Mouse (Mus musculus): Measurements from ENCODE around the gene Il10rb. TPM values are rescaled to one million over a fixed set of nuclear protein-coding genes. Genes with fewer than 3 reads are reported as not detected.

Il10rb gene
- total RNA-seq, 2 experiments from 2014 or later, result 9.0 to 10.1 TPM

GRCm38 (mm10) chr16:91444847-91445246, 38.9 kb downstream of the Il10rb start:
- no peak for DNase-seq
- intact Hi-C loops (cut with DNase I; ENCODE audit: low total_unique reads), result loop anchor here (10.0 kb wide), 1 partner anchor 70 kb away; the partner anchor contains the start of gene Ifnar2

DNA sequence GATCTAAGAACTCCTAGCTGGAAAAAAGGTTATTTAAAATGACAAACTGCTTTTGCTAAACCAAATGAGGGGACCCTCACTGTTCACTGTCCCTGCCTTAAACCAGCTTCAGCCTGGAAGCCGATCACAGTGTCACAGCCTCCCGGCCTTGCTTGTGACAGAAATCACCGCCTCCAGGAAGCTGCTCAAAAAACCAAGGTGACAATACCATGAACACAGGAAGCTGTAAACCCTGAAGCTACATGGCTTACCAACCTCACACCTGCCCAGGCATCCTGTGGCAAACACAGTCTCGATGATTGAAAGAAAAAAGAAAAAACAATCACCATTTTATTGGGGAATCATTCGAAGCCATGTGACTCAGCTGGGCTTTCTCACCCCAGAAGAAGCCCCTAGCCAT, 39.6 kb downstream of the Il10rb start:
- intact Hi-C loops (cut with DNase I; ENCODE audit: low total_unique reads), result loop anchor here (10.0 kb wide), 1 partner anchor 71 kb away; the partner anchor contains the start of gene Ifnar2

DNA sequence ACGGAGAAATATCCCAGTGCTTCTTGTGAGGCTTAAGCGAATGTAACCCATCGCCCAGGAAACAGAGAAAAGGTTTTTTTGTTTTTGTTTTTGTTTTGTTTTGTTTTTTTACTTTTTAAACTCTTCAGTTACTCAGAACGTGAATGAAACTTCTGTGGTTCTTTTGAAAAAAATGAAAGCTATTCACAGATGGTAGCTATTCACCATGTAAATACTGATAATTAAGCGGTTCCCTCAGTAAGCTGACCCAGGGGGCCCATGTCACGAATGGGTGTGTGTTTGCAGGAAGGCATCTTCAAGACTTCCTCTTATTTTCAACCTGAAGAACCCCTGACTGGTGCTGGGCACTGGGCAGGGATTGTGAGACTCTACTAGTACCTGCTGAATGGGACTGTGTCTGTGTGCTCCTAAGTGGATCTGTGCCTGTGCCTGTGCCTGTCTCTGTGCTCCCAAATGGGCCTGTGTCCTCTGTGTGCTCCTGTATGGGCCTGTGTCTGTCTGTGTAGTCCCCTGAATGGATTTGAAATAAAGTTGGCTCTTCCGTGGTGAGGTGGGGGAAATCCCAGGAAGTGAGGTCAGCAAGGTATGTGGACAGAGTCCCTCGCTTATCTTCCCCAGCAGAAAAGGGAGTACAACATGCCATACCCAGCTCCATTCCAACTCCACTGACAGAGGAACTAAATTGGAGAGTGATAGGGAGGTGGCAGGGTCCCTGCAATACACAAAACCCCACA, 41.0 kb downstream of the Il10rb start:
- DNase-seq, result no peak
- intact Hi-C loops (cut with DNase I; ENCODE audit: low total_unique reads), result loop anchor here (10.0 kb wide), 1 partner anchor 72 kb away; the partner anchor contains the start of gene Ifnar2

More for the DNA sequence above, 39.6 kb downstream of the Il10rb start:
- no peak for DNase-seq

- intact Hi-C loops (cut with DNase I; ENCODE audit: low total_unique reads), result loop anchor here (10.0 kb wide), 1 partner anchor 73 kb away; the partner anchor contains the start of gene Ifnar2
- no peak for DNase-seq
These were observed 41.5 kb downstream of the Il10rb start for GRCm38 (mm10) chr16:91447512-91447900.

DNA sequence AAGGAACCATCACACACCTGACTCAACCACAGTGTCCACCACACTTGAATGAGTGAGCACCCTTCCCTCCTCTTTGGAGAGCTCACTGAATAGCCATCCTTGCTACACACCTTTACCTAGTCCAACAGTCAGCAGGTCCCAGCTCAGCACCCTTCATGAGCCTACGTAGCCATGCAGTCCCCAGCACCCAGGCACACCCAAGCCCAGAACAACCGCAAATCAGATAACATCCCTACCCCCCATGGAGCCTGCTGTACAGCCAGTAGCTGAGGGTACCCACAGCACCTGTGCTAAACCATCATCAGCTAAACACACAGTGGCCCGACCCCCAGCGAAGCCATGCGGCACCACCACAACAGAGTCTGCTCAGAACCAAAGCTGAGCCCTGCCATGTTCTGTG, 42.1 kb downstream of the Il10rb start:
- DNase-seq, result no peak
- intact Hi-C loops (cut with DNase I; ENCODE audit: low total_unique reads), result loop anchor here (10.0 kb wide), 1 partner anchor 73 kb away; the partner anchor contains the start of gene Ifnar2

GRCm38 (mm10) chr16:91448895-91449294, 42.9 kb downstream of the Il10rb start:
- no peak for DNase-seq
- intact Hi-C loops (cut with DNase I; ENCODE audit: low total_unique reads), result loop anchor here (10.0 kb wide), 1 partner anchor 74 kb away; the partner anchor contains the start of gene Ifnar2

DNA sequence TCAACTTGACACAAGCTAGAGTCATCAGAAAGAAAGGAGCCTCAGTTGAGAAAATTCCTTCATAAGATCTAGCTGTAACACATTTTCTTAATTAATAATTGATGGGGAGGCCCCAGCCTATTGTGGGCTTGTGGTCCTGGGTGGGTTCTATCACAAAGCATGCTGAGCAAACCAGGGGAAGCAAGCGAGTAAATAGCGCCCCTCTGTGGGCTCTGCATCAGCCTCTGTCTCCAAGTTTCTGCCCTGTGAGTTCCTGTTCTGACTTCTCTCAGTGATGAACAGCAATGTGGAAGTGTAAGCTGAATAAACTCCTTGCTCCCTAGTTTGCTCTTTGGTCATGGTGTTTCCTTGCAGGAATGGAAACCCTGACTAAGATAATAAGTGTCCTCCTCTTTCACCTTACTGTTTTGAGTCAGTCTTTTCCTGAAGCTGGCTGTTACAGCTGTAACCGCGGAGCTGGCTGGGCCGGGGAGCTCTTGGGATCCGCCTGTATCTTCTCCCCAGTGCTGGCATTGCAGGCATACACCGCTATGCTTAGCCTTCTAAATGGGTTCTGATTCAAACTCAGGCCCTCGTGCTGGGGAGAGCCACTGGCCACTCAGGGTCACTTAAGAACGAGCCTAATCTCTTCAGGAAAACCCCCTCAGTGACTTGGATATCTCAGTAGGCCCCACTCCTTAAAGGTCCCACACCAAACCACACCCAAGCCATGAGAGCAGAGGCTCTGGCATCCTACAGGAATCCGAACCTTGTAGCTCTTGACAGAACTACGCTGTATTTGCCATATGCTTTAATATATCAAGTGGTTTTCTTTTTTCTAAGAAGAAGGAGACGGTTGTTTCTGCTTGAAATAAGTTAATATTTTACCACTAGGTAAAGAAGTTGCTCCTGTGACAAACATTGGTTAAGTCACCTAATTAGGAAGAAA, 44.4 kb downstream of the Il10rb start:
- intact Hi-C loops (cut with DNase I; ENCODE audit: low total_unique reads), result no loop called here
- no peak for DNase-seq

- DNase-seq, result no peak
- intact Hi-C loops (cut with DNase I; ENCODE audit: low total_unique reads), result no loop called here
These were observed 46.0 kb downstream of the Il10rb start for GRCm38 (mm10) chr16:91451949-91452348.

- DNase-seq, result no peak
- intact Hi-C loops (cut with DNase I; ENCODE audit: low total_unique reads), result no loop called here
These were observed 46.5 kb downstream of the Il10rb start for GRCm38 (mm10) chr16:91452363-91452896.

DNA sequence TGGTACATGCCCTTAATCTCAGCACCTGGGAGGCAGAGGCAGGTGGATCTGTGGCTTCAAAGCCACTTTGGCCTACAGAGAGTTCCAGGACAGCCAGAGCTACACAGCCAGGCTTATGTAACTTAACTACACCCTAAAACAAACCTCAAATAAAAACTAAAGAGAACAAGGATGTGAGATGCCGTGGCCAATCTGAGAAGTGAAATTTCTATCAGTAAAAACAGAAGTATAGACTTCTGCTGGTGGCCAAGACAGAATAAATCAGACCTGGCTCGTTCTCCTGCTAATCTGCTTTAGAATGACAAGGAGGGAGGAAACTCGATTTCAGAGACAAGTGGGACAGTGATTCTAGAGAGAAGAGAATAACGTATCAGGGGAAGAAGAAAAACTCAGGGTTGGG, 49.9 kb downstream of the Il10rb start:
- no peak for DNase-seq
- intact Hi-C loops (cut with DNase I; ENCODE audit: low total_unique reads), result no loop called here

DNA sequence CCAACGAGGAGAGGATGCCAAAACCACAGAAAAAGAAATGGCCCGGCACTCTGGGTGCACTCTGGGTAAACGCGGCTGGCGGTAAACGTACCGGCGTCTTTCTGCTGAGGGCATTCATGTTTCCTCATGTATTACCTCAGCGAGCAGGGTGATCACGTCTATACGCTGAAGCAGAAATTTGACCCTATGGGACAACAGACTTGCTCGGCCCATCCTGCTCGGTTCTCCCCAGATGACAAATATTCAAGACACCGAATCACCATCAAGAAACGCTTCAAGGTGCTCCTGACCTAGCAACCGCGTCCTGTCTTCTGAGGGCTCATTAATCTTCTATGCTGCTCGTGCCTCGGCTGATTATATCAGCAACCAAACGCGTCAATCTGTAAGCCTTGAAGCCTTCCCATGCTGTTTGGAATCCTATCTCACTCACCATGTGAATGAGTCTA, 52.4 kb downstream of the Il10rb start:
- DNase-seq, result no peak
- intact Hi-C loops (cut with DNase I; ENCODE audit: low total_unique reads), result no loop called here

- DNase-seq, result no peak
- intact Hi-C loops (cut with DNase I; ENCODE audit: low total_unique reads), result no loop called here
These were observed 53.0 kb downstream of the Il10rb start for GRCm38 (mm10) chr16:91458976-91459375.

GRCm38 (mm10) chr16:91459396-91459795, 53.4 kb downstream of the Il10rb start:
- DNase-seq, result no peak
- intact Hi-C loops (cut with DNase I; ENCODE audit: low total_unique reads), result no loop called here

- intact Hi-C loops (cut with DNase I; ENCODE audit: low total_unique reads), result no loop called here
- DNase-seq, result no peak
These were observed 53.9 kb downstream of the Il10rb start for GRCm38 (mm10) chr16:91459841-91460370.

- intact Hi-C loops (cut with DNase I; ENCODE audit: low total_unique reads), result no loop called here
- no peak for DNase-seq
These were observed 55.2 kb downstream of the Il10rb start for GRCm38 (mm10) chr16:91461066-91461638.

DNA sequence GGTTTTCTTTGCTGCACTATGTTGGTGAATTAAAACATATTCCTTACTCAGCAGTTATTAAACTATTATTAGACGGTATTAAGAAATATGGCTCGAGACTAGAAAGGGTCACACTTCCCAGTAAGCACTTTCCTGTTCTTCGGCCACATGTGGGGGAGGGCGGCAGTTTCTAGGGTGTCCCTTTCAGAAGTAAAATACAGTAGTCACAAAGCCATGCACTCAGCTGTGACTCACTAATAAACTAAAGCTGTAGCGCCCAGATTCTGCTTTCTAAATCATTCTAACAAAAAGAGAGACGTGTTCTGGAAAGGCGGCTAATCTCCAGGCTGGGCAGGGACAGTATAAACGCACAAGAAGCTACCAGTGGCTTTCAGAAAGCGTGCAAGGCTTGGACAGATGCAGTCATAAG, 55.8 kb downstream of the Il10rb start:
- no peak for DNase-seq
- intact Hi-C loops (cut with DNase I; ENCODE audit: low total_unique reads), result no loop called here

DNA sequence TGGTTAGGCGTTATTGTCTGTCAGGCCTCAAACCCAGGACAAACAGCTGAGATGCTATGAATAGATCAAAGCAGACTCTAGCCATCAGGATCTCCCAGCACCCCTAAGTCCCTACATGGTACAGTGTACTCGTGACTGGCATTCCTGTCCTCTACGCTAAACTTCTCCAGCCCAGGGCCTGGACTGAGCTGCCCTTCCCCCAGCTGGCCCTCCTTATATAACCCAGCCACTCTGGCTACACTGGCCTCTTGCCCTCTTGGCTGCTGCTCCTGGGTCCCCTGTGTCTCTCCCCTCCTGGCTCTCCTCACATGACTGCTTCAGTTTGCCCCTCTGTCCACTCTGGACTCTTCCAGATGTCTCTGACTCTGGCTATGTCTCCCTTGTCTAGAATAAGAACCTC, 56.7 kb downstream of the Il10rb start:
- DNase-seq, result no peak
- intact Hi-C loops (cut with DNase I; ENCODE audit: low total_unique reads), result no loop called here

DNA sequence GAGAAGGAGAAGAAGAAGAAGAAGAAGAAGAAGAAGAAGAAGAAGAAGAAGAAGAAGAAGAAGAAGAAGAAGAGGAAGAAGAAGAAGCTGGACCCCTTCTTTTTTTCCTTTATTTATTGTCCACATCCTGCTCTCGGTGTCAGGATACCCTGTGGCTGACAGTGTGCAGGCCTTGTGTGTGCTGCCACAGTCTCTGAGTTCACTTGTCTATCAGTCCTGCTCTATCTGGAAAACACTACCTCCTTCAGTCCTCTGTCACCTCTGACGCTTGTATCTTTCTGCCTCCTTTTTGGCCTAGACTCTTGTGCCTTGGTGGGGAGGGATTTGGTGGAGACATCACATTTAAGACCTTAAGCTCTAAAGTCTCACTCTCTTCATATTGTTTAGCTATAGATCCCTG, 57.4 kb downstream of the Il10rb start:
- intact Hi-C loops (cut with DNase I; ENCODE audit: low total_unique reads), result no loop called here
- no peak for DNase-seq

GRCm38 (mm10) chr16:91463836-91464400, 58.0 kb downstream of the Il10rb start:
- DNase-seq, result no peak
- intact Hi-C loops (cut with DNase I; ENCODE audit: low total_unique reads), result no loop called here

All from gastrocnemius, postnatal 14 days (tissue).